Mouse (Mus musculus) MEL (cell line): ENCODE measurements around the gene Gm13199. TPM values are rescaled to one million over a fixed set of nuclear protein-coding genes. Genes with fewer than 3 reads are reported as not detected.

Source experiments
- DNase-seq: peaks from one replicate; pipeline ENCODE4 v3.0.0; 2011; ENCODE audit warnings: low read depth, low spot score
- H3K27ac ChIP-seq: 2 replicates; pipeline ENCODE4 v1.5.1; 2012; ENCODE audit warnings: low read depth, mild to moderate bottlenecking, control low read depth, low read length, moderate library complexity; ENCODE audit not compliant: control insufficient read depth
- H3K27me3 ChIP-seq, 2 experiments: fragments of 150-350 bp in 1 of 2; sonication (generic) in 1 of 2; 2 replicates each; pipeline ENCODE4 v1.6.1; 2012; ENCODE audit warnings: low read length in 2 of 2, mild to moderate bottlenecking in 2 of 2, improper control_type of control experiment in 1 of 2, moderate library complexity in 1 of 2; ENCODE audit not compliant: insufficient read depth in 2 of 2, control insufficient read depth in 1 of 2
- H3K36me3 ChIP-seq, 2 experiments: 2 replicates each; pipeline ENCODE4 v1.6.1; 2012 to 2014; ENCODE audit warnings: low read length in 2 of 2, improper control_type of control experiment in 1 of 2, inconsistent platforms in 1 of 2, mild to moderate bottlenecking in 1 of 2; ENCODE audit not compliant: insufficient read depth in 2 of 2, control insufficient read depth in 1 of 2
- H3K4me1 ChIP-seq, 2 experiments: fragments of 150-350 bp in 1 of 2; sonication (generic) in 1 of 2; 2 replicates each; pipeline ENCODE4 v1.6.1; 2012; ENCODE audit warnings: low read length in 2 of 2, improper control_type of control experiment in 1 of 2, mild to moderate bottlenecking in 1 of 2; ENCODE audit not compliant: insufficient read depth in 2 of 2, control insufficient read depth in 1 of 2
- H3K4me3 ChIP-seq, 2 experiments: fragments of 150-350 bp in 1 of 2; sonication (generic) in 1 of 2; 2 replicates each; pipeline ENCODE4 v1.5.1; 2012; ENCODE audit warnings: low read depth in 2 of 2, low read length in 2 of 2, mild to moderate bottlenecking in 2 of 2, moderate library complexity in 2 of 2, control low read depth in 1 of 2, improper control_type of control experiment in 1 of 2; ENCODE audit not compliant: control insufficient read depth in 1 of 2, insufficient read depth in 1 of 2
- H3K79me2 ChIP-seq: 2 replicates; pipeline ENCODE4 v1.6.1; 2012; ENCODE audit warnings: mild to moderate bottlenecking, low read length, moderate library complexity; ENCODE audit not compliant: control insufficient read depth, poor library complexity, insufficient read depth
- H3K9ac ChIP-seq: 2 replicates; pipeline ENCODE4 v1.6.1; 2012; ENCODE audit warnings: low read depth, mild to moderate bottlenecking, control low read depth, low read length, moderate library complexity; ENCODE audit not compliant: control insufficient read depth, poor library complexity, severe bottlenecking
- H3K9me3 ChIP-seq: fragments of 150-350 bp; sonication (generic); replicated peaks from 2 replicates; pipeline ENCODE4 v1.6.1; 2012; ENCODE audit warnings: mild to moderate bottlenecking, low read length, improper control_type of control experiment, moderate library complexity; ENCODE audit not compliant: insufficient read depth
- CHD2 ChIP-seq: IDR thresholded peaks from 2 replicates; pipeline ENCODE4 v1.6.1; 2011; ENCODE audit warnings: low read length, improper control_type of control experiment
- E2F4 ChIP-seq: IDR thresholded peaks from 2 replicates; pipeline ENCODE4 v1.6.1; 2011; ENCODE audit warnings: low read depth, low read length, improper control_type of control experiment, borderline replicate concordance
- ELF1 ChIP-seq: IDR thresholded peaks from 2 replicates; pipeline ENCODE4 v1.6.1; 2014; ENCODE audit warnings: low read depth, mild to moderate bottlenecking, inconsistent platforms, low read length, improper control_type of control experiment, moderate library complexity
- EP300 ChIP-seq, 2 experiments: IDR thresholded peaks; 2 replicates each; pipeline ENCODE4 v1.6.1; 2011; ENCODE audit warnings: improper control_type of control experiment in 2 of 2, low read length in 2 of 2, low read depth in 1 of 2, mild to moderate bottlenecking in 1 of 2
- KAT2A ChIP-seq: conservative IDR thresholded peaks from 2 replicates; pipeline ENCODE4 v1.6.1; 2012; ENCODE audit warnings: low read depth, low read length, improper control_type of control experiment, inconsistent platforms
- MEF2A ChIP-seq: IDR thresholded peaks from 2 replicates; pipeline ENCODE4 v1.6.1; 2014; ENCODE audit warnings: low read depth, mild to moderate bottlenecking, inconsistent platforms, low read length, improper control_type of control experiment; ENCODE audit not compliant: poor library complexity, insufficient replicate concordance, severe bottlenecking; ENCODE audit errors: extremely low read depth
- MYC ChIP-seq: IDR thresholded peaks from 2 replicates; pipeline ENCODE4 v1.6.1; 2011; ENCODE audit warnings: low read depth, mild to moderate bottlenecking, low read length, improper control_type of control experiment, moderate library complexity
- NRF1 ChIP-seq: IDR thresholded peaks from 2 replicates; pipeline ENCODE4 v1.6.1; 2014; ENCODE audit warnings: low read depth, mild to moderate bottlenecking, inconsistent platforms, low read length, improper control_type of control experiment, moderate library complexity; ENCODE audit not compliant: poor library complexity, insufficient read depth, severe bottlenecking
- POLR2A ChIP-seq, 2 experiments: IDR thresholded peaks; 2 replicates each; pipeline ENCODE4 v1.6.1; 2011 to 2012; ENCODE audit warnings: low read length in 2 of 2, mild to moderate bottlenecking in 2 of 2, control low read depth in 1 of 2, improper control_type of control experiment in 1 of 2, low read depth in 1 of 2, moderate library complexity in 1 of 2; ENCODE audit not compliant: control insufficient read depth in 1 of 2, insufficient read depth in 1 of 2, poor library complexity in 1 of 2
- RCOR1 ChIP-seq: IDR thresholded peaks from 2 replicates; pipeline ENCODE4 v1.6.1; 2012; ENCODE audit warnings: low read depth, mild to moderate bottlenecking, inconsistent platforms, low read length, improper control_type of control experiment
- SMC3 ChIP-seq: IDR thresholded peaks from 2 replicates; pipeline ENCODE4 v1.6.1; 2011; ENCODE audit warnings: low read depth, low read length, improper control_type of control experiment
- USF1 ChIP-seq: IDR thresholded peaks from 2 replicates; pipeline ENCODE4 v1.6.1; 2014; ENCODE audit warnings: low read depth, mild to moderate bottlenecking, inconsistent platforms, low read length, improper control_type of control experiment, moderate library complexity
- USF2 ChIP-seq, 2 experiments: IDR thresholded peaks; 2 replicates each; pipeline ENCODE4 v1.6.1; 2011 to 2012; ENCODE audit warnings: improper control_type of control experiment in 2 of 2, low read length in 2 of 2, borderline replicate concordance in 1 of 2, inconsistent platforms in 1 of 2, low read depth in 1 of 2, mild to moderate bottlenecking in 1 of 2; ENCODE audit not compliant: insufficient read depth in 1 of 2
- ZC3H11A ChIP-seq: IDR thresholded peaks from 2 replicates; pipeline ENCODE4 v1.6.1; 2012; ENCODE audit warnings: low read depth, mild to moderate bottlenecking, inconsistent platforms, low read length, improper control_type of control experiment
- ZMIZ1 ChIP-seq: IDR thresholded peaks from 2 replicates; pipeline ENCODE4 v1.6.1; 2012; ENCODE audit warnings: low read depth, mild to moderate bottlenecking, inconsistent platforms, low read length, improper control_type of control experiment, moderate library complexity
- ZNF384 ChIP-seq: IDR thresholded peaks from 2 replicates; pipeline ENCODE4 v1.6.1; 2012; ENCODE audit warnings: low read depth, mild to moderate bottlenecking, inconsistent platforms, low read length, improper control_type of control experiment
- polyA plus RNA-seq, 2 experiments: library from polyadenylated mRNA; stranded (reverse) in 1 of 2; unstranded in 1 of 2; fragments of >175 nt in 1 of 2; fragments of >200 nt in 1 of 2; gene quantifications; 2 replicates each; pipeline versions ENCODE4 v1.2.1 to v1.2.4; 2012; ENCODE audit warnings: low replicate concordance in 2 of 2, low read depth in 1 of 2; ENCODE audit not compliant: insufficient read length in 2 of 2, insufficient read depth in 1 of 2, missing spikeins in 1 of 2
- total RNA-seq: library from RNA; depleted of rRNA; stranded (reverse); fragments of 300-350 nt; gene quantifications from 2 replicates; pipeline ENCODE4 v1.2.3, GENCODE M21; 2012

Gm13199 gene
- total and polyA plus RNA-seq, 3 experiments = 0.35 to 4.8 TPM; not detected in 1

DNA sequence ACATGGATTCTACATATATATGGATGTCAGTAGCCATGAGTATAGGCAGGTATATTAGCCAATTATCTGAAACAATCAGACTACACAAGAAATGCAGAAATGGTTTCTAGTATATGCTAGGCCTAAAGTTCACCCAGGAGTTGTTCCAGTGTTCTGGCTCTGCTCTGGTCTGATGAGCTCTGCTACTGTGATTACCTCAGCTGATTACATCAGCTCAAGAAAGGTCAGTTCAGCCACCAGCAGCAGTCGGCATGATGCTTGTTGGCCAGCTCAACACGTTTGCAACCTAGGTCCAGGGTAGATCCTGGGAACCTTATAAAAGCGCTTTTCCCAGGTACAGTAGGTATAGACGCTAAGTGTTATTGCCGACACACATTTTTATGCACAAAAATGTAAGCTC, 7.0 kb upstream of the Gm13199 start:
- no peak overlapping the region for H3K4me3 ChIP-seq
- no peaks in the 10 kb centered on the region for H3K79me2 ChIP-seq
- no peaks in the 10 kb centered on the region for H3K4me1 ChIP-seq
- no peaks in the 10 kb centered on the region for H3K27me3 ChIP-seq
- no peak for DNase-seq
- H3K27ac ChIP-seq = no peak overlapping the region
- H3K36me3 ChIP-seq = peaks cover 0 to 65% of the 10 kb centered on the region in 2 experiments; a peak in 2 of 4 replicates
- H3K9ac ChIP-seq = no peak overlapping the region
- H3K9me3 ChIP-seq = no peaks in the 10 kb centered on the region
- TF ChIP-seq SMC3 (no peak), MEF2A (no peak), POLR2A (IDR thresholded peaks at IDR 0.05; ENCODE audit: control insufficient read depth in 1 of 2, insufficient read depth in 1 of 2, low read depth in 1 of 2, low read length in 2 of 2, poor library complexity in 1 of 2) (no peak)

- H3K9me3 ChIP-seq = no peaks in the 10 kb centered on the region
- no peak overlapping the region for H3K27ac ChIP-seq
- no peaks in the 10 kb centered on the region for H3K79me2 ChIP-seq
- no peak overlapping the region for H3K9ac ChIP-seq
- DNase-seq = no peak
- TF ChIP-seq ZMIZ1 = no peak
- TF ChIP-seq ELF1 = no peak
- TF ChIP-seq E2F4 = no peak
- no peak for TF ChIP-seq EP300 (IDR thresholded peaks at IDR 0.05; ENCODE audit: low read depth in 1 of 2, low read length in 2 of 2)
- no peak for TF ChIP-seq NRF1
- TF ChIP-seq, all 39 proteins: peak for 0
- no peaks in the 10 kb centered on the region for H3K27me3 ChIP-seq
- H3K4me1 ChIP-seq = no peaks in the 10 kb centered on the region
- no peak overlapping the region for H3K4me3 ChIP-seq
- H3K36me3 ChIP-seq = peaks cover 0 to 53% of the 10 kb centered on the region in 2 experiments; a peak in 2 of 4 replicates
These were observed 4.9 kb upstream of the Gm13199 start for GRCm38 (mm10) chr2:5867681-5868080.

GRCm38 (mm10) chr2:5851866-5852265, 10.9 kb downstream of the Gm13199 start:
- peaks cover 0 to 4% of the 10 kb centered on the region in 2 experiments; a peak in 2 of 4 replicates for H3K4me1 ChIP-seq
- peaks cover 42% of the 10 kb centered on the region for H3K79me2 ChIP-seq
- H3K9ac ChIP-seq = no peak overlapping the region
- TF ChIP-seq EP300 (IDR thresholded peaks at IDR 0.05; ENCODE audit: low read depth in 1 of 2, low read length in 2 of 2) (no peak), ELF1 (no peak), KAT2A (no peak), RCOR1 (no peak), ZNF384 (no peak), USF1 (no peak), MYC (no peak), USF2 (IDR thresholded peaks at IDR 0.05; ENCODE audit: borderline replicate concordance in 1 of 2, insufficient read depth in 1 of 2, low read depth in 1 of 2, low read length in 2 of 2) (no peak), ZC3H11A (no peak), CHD2 (no peak)
- TF ChIP-seq, all 39 proteins: peak for 0
- Histone ChIP-seq H3K27me3 (no peaks in the 10 kb centered on the region), H3K4me3 (no peak overlapping the region), H3K36me3 (peaks cover 7 to 23% of the 10 kb centered on the region in 2 experiments), H3K27ac (no peak overlapping the region), H3K9me3 (no peaks in the 10 kb centered on the region)
- no peak for DNase-seq
